Mouse (Mus musculus) limb, embryonic 12.5 days (tissue): ENCODE results near the gene Nf1. TPM values are rescaled to one million over a fixed set of nuclear protein-coding genes. Genes with fewer than 3 reads are reported as not detected.

Experiments used
- ATAC-seq: fragments of 200-750 bp; cut with Nextera tagmentation; 2 replicates; pipeline ENCODE4 v1.8.0; 2017; ENCODE audit warnings: low read depth, moderate TSS enrichment; ENCODE audit not compliant: insufficient number of reproducible peaks, insufficient read depth, low FRiP score, low TSS enrichment
- H3K27ac ChIP-seq: fragments of 300-500 bp; sonication (generic); 2 replicates; pipeline ENCODE4 v1.5.1; 2016; ENCODE audit warnings: mild to moderate bottlenecking, moderate library complexity
- H3K27me3 ChIP-seq: fragments of 300-500 bp; sonication (generic); 2 replicates; pipeline ENCODE4 v1.6.1; 2016; ENCODE audit warnings: mild to moderate bottlenecking, moderate library complexity
- H3K36me3 ChIP-seq: fragments of 300-500 bp; sonication (generic); 2 replicates; pipeline ENCODE4 v1.6.1; 2016; ENCODE audit warnings: mild to moderate bottlenecking, moderate library complexity
- H3K4me1 ChIP-seq: fragments of 300-500 bp; sonication (generic); replicated peaks from 2 replicates; pipeline ENCODE4 v1.6.1; 2016
- H3K4me2 ChIP-seq: fragments of 300-500 bp; sonication (generic); 2 replicates; pipeline ENCODE4 v1.6.1; 2016; ENCODE audit warnings: mild to moderate bottlenecking, moderate library complexity
- H3K4me3 ChIP-seq: fragments of 300-500 bp; sonication (generic); replicated peaks from 2 replicates; pipeline ENCODE4 v1.5.1; 2016; ENCODE audit warnings: mild to moderate bottlenecking
- H3K9ac ChIP-seq: fragments of 300-500 bp; sonication (generic); replicated peaks from 2 replicates; pipeline ENCODE4 v1.6.1; 2016; ENCODE audit warnings: mild to moderate bottlenecking, moderate library complexity
- H3K9me3 ChIP-seq: fragments of 300-500 bp; sonication (generic); 2 replicates; pipeline ENCODE4 v1.6.1; 2016; ENCODE audit warnings: mild to moderate bottlenecking, moderate library complexity
- WGBS: fragments of 180-500 bp; shearing (Covaris S2); methylation state at CpG from one replicate; pipeline ENCODE4 v1.1.7; 2016; 5-methylcytosine and 5-hydroxymethylcytosine counted together
- polyA plus RNA-seq: library from polyadenylated mRNA; unstranded; fragments of >200 nt; fragmentation: Nextera tagmentation; extraction: Ambion mirVana; gene quantifications from 2 replicates; pipeline ENCODE4 v1.2.1, GENCODE M21; 2016

Nf1 gene
- polyA plus RNA-seq, 1 experiment from 2014 or later: 9.3 TPM

DNA sequence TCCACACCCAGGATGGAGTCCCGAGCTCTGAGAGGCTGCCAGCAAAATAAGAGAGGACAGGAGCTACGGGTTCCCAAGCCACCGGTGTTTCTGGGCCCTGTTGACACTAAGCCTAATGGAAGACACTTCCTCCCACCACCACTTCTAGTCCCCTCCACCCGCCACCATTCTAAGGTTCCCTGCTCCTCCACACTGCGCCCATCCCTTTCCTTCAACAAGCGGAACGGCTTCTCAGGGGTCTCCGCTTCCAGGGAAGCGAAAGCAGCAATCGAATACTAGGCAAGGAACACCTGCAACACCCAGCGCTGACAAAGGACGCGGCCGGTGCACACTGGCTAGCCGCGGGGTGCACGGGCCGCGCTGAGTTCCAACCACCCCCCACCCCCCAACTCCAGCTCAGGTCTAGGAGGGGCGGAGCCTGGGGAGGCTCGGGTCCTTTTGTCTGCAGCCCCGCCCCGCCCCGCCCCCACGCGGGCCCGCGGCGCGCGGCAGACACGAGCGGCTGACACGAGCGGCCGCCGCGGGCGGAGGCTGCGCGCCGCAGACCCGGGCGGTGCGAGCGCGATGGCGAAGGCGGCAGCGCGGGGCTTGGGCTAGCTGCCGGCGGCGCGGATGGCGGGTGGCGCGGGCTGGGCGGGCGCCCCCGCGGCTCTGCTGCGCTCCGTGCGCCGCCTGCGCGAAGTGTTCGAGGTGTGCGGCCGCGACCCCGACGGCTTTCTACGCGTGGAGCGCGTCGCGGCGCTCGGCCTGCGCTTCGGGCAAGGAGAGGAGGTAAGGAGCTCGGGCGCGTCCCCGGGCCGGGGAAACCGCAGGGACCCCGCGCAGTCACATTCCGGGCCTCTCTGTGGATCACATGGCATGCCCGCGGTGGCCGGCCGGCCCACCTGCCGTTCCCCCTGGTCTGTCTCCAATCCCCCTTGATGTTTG, 251.4 kb downstream of the Nf1 start, which contains the start of gene Rab11fip4:
Rab11fip4 (plus strand) TSS at position 549 of the 927 bp plus-strand sequence.
- H3K27me3 ChIP-seq: peaks cover 61% of the 10 kb centered on the region
- no peaks in the 10 kb centered on the region for H3K9me3 ChIP-seq
- H3K36me3 ChIP-seq: no peaks in the 10 kb centered on the region
- WGBS: 2% methylated on average over 77 of the region's 98 CpGs
- H3K27ac ChIP-seq: no peak within 1 kb of the TSS
- peaks cover 14% of the 10 kb centered on the region for H3K4me1 ChIP-seq
- ATAC-seq: 0 out of 2 replicates have a peak, but pooled peaks have one; percentile 50
- H3K9ac ChIP-seq: peak within 1 kb of the TSS; percentile 56
- H3K4me2 ChIP-seq: peak within 1 kb of the TSS; percentile 94
- H3K4me3 ChIP-seq: peak within 1 kb of the TSS; percentile 62

DNA sequence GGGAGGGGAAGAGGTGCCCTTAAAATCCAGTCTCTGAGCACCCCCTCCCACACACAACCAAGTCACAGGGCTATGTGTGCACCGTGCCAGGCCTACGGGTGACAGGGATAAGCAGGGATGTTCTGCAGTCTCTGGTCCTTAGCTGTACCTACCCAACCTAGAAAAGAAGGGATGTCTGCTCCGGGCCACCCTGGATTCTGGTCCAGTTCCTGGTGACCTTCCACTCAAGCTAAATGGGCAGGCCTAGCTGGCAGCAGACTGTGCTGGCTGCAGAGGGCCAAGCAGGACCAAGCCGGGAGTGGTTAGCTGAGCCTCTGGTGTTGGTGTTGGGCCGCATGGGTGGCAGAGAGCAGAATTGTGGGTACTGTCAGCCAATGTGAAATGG, 252.1 kb downstream of the Nf1 start:
- Histone ChIP-seq H3K9ac (peak overlapping the region; percentile 56), H3K4me2 (peak overlapping the region; percentile 94), H3K4me1 (peaks cover 14% of the 10 kb centered on the region), H3K4me3 (peak overlapping the region; percentile 62), H3K36me3 (no peaks in the 10 kb centered on the region), H3K27ac (no peak overlapping the region), H3K9me3 (no peaks in the 10 kb centered on the region), H3K27me3 (peaks cover 61% of the 10 kb centered on the region)
- 29% methylated on average over 5 of the region's 5 CpGs for WGBS
- ATAC-seq: no peak

DNA sequence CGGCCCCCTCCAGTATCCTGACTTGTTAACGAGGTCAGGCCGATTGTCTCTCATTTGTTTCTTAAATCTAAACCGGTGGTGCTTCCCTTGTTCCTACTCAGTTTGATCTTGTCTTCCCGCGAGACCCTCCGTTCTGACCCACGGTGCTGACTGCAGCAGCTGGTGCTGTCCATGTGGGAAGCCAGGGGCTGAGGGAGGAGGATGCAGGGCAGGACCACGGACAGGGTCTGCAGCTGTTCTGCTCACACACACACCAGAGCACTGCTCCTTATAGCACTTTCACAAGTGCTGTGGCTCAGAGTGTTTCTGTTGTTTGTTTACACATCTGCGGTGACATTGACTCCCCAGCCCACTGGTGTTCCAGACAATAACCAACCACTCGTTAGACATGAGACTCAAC, 254.0 kb downstream of the Nf1 start:
- no peak overlapping the region for H3K4me3 ChIP-seq
- peaks cover 52% of the 10 kb centered on the region for H3K27me3 ChIP-seq
- H3K27ac ChIP-seq: no peak overlapping the region

DNA sequence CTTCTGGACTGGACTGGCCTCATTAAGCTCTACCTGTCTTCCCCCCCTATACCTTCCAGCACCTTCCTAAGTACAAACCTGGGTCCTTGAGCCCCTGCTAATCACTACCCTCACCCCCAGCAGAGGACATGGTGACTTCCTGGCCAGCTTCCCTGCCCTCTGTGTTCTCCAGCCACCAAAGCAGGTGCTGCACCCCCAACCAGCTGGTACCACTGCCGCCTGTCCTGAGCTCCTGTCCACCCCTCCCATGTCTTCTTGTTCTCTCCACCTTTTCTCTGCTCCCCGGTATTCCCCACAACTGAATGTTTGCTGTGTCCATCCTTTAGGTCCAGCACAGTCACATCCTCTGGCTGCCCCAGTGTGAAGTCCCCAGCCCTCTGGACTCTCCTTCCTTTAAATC, 271.0 kb downstream of the Nf1 start:
- Histone ChIP-seq H3K36me3 (no peaks in the 10 kb centered on the region), H3K4me1 (peaks cover 30% of the 10 kb centered on the region), H3K4me2 (no peak overlapping the region), H3K9ac (no peak overlapping the region), H3K27me3 (no peaks in the 10 kb centered on the region), H3K4me3 (no peak overlapping the region), H3K9me3 (no peaks in the 10 kb centered on the region), H3K27ac (no peak overlapping the region)
- ATAC-seq: no peak
- WGBS: 47% methylated on average over 2 of the region's 2 CpGs

More for the DNA sequence above, 254.0 kb downstream of the Nf1 start:
- Histone ChIP-seq H3K9me3 (no peaks in the 10 kb centered on the region), H3K36me3 (no peaks in the 10 kb centered on the region), H3K4me2 (no peak overlapping the region), H3K9ac (no peak overlapping the region), H3K4me1 (peaks cover 14% of the 10 kb centered on the region)
- no peak for ATAC-seq
- WGBS: 32% methylated on average over 11 of the region's 11 CpGs

DNA sequence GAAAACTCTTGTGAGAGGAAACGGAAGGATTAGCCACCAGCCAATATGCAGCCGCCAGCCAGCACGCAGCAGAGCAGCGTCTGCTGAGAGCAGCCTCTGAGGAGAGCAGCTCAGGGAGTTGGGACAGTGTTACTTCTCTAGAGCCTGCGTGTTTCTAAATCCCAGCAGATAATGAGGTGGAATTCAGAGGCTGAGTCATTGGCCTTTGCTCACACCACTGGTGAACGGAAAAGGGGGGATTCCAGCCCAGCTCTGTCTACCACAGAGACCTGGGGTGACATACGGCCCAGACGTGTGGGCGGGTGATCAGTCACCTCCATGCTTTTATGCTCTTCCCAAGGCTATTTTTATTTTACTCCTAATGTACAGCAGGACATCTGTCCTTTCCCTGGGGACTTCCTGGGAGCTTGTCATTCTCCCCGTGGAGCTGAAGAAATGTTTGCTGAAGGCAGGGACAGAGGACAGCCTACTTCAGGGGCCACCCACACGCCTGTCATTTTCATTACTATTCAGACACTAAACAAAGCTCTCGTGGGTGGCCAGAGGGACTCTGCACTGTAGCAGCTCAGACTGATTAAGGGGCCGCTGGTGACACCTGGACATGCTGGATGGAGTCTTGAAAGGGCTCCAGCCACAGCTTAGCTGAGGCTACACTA, 271.6 kb downstream of the Nf1 start:
- 12% methylated on average over 13 of the region's 13 CpGs for WGBS
- peaks cover 30% of the 10 kb centered on the region for H3K4me1 ChIP-seq
- ATAC-seq: no peak
- no peak overlapping the region for H3K4me2 ChIP-seq
- H3K9ac ChIP-seq: no peak overlapping the region
- H3K36me3 ChIP-seq: no peaks in the 10 kb centered on the region
- H3K4me3 ChIP-seq: no peak overlapping the region
- H3K27ac ChIP-seq: no peak overlapping the region
- H3K27me3 ChIP-seq: no peaks in the 10 kb centered on the region
- no peaks in the 10 kb centered on the region for H3K9me3 ChIP-seq

GRCm38 (mm10) chr11:79612046-79612600, 272.6 kb downstream of the Nf1 start:
- Histone ChIP-seq H3K4me1 (peaks cover 30% of the 10 kb centered on the region), H3K4me3 (no peak overlapping the region), H3K9ac (no peak overlapping the region), H3K36me3 (no peaks in the 10 kb centered on the region), H3K27me3 (no peaks in the 10 kb centered on the region), H3K27ac (no peak overlapping the region), H3K9me3 (no peaks in the 10 kb centered on the region), H3K4me2 (no peak overlapping the region)
- no peak for ATAC-seq
- 0% methylated on average over 1 of the region's 1 CpGs for WGBS

DNA sequence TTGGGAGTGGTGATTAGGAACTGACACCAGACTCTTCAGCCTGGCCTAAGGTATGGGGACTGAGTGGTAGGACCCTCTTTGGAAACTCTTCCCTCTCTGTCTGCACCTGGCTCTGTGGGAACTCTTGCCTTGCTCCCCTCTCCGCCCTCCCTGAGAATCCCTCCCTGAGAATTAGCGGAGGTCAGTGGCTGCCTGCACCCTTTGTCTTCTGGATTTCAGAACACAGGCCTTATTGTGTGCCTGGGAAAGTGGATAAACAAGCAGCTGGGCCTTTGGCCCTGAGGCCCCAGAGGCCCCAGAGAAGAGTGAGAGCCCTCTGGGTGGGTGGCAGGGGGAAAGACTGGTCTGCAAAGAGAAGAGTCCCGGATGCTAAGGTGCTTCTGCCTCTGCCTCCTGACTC, 273.6 kb downstream of the Nf1 start:
- Histone ChIP-seq H3K4me2 (no peak overlapping the region), H3K4me3 (no peak overlapping the region), H3K36me3 (no peaks in the 10 kb centered on the region), H3K9me3 (no peaks in the 10 kb centered on the region), H3K27ac (no peak overlapping the region), H3K4me1 (peaks cover 30% of the 10 kb centered on the region), H3K9ac (no peak overlapping the region), H3K27me3 (no peaks in the 10 kb centered on the region)
- WGBS: 43% methylated on average over 3 of the region's 3 CpGs
- ATAC-seq: no peak

DNA sequence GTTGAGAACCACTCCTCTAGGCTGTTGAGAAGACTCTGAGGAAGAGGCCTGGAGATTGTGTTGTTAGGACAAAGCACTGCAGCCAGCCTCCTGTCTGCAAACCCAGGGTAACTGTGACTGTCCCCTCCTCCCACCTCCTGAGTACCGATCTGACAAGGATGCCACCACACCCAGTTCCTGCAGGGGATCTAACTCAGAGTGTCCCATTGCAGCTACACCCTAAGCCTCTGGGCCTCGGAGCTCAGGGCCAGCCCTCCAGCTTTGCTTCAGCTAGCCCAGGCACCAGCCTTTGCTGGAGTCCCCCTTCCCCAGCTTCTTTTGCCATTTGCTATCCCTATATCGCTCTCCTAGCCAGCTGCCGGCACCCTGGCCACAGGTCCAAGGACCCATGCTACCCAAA, 274.2 kb downstream of the Nf1 start:
- H3K9me3 ChIP-seq: no peaks in the 10 kb centered on the region
- H3K4me2 ChIP-seq: no peak overlapping the region
- WGBS: 50% methylated on average over 4 of the region's 4 CpGs
- H3K9ac ChIP-seq: no peak overlapping the region
- no peak overlapping the region for H3K4me3 ChIP-seq
- ATAC-seq: no peak
- H3K4me1 ChIP-seq: peaks cover 30% of the 10 kb centered on the region
- H3K27ac ChIP-seq: no peak overlapping the region
- H3K36me3 ChIP-seq: no peaks in the 10 kb centered on the region
- no peaks in the 10 kb centered on the region for H3K27me3 ChIP-seq

- no peaks in the 10 kb centered on the region for H3K27me3 ChIP-seq
- WGBS: 80% methylated on average over 3 of the region's 3 CpGs
- no peak overlapping the region for H3K4me3 ChIP-seq
- H3K27ac ChIP-seq: no peak overlapping the region
- H3K4me2 ChIP-seq: no peak overlapping the region
- no peak for ATAC-seq
- H3K4me1 ChIP-seq: peaks cover 30% of the 10 kb centered on the region
- H3K9ac ChIP-seq: no peak overlapping the region
- H3K36me3 ChIP-seq: no peaks in the 10 kb centered on the region
- H3K9me3 ChIP-seq: no peaks in the 10 kb centered on the region
Observed at GRCm38 (mm10) chr11:79614880-79615279, 275.4 kb downstream of the Nf1 start.

GRCm38 (mm10) chr11:79615871-79616270, 276.4 kb downstream of the Nf1 start:
- Histone ChIP-seq H3K27me3 (no peaks in the 10 kb centered on the region), H3K4me1 (peaks cover 23% of the 10 kb centered on the region), H3K9ac (no peak overlapping the region), H3K4me2 (no peak overlapping the region), H3K9me3 (no peaks in the 10 kb centered on the region), H3K36me3 (no peaks in the 10 kb centered on the region), H3K4me3 (no peak overlapping the region), H3K27ac (no peak overlapping the region)
- no peak for ATAC-seq
- WGBS: 64% methylated on average over 5 of the region's 5 CpGs

GRCm38 (mm10) chr11:79617991-79618390, 278.5 kb downstream of the Nf1 start:
- Histone ChIP-seq H3K27me3 (no peaks in the 10 kb centered on the region), H3K4me2 (no peak overlapping the region), H3K4me1 (peaks cover 3% of the 10 kb centered on the region), H3K36me3 (no peaks in the 10 kb centered on the region), H3K4me3 (no peak overlapping the region), H3K27ac (no peak overlapping the region), H3K9ac (no peak overlapping the region), H3K9me3 (no peaks in the 10 kb centered on the region)
- ATAC-seq: no peak
- 84% methylated on average over 8 of the region's 8 CpGs for WGBS
